Mouse (Mus musculus) liver, embryonic 14.5 days (tissue): ENCODE measurements around the gene Hdgf. TPM values are rescaled to one million over a fixed set of nuclear protein-coding genes. Genes with fewer than 3 reads are reported as not detected.
"Not testable (repeated sequence)": the region's sequence is repeated elsewhere in the genome, so short reads cannot be mapped to it uniquely, and the experiment has no call there.

Experiments
- ATAC-seq: fragments of 200-750 bp; cut with Nextera tagmentation; 2 replicates; pipeline ENCODE4 v1.8.0; 2017; ENCODE audit warnings: moderate number of reproducible peaks, mild to moderate bottlenecking, moderate library complexity; ENCODE audit not compliant: insufficient read depth
- DNase-seq, 3 experiments: peaks; one replicate each; pipeline ENCODE4 v3.0.0-alpha.2; 2012 to 2013; ENCODE audit warnings: low read depth in 3 of 3, low spot score in 3 of 3
- H3K27ac ChIP-seq: fragments of 300-500 bp; sonication (generic); 2 replicates; pipeline ENCODE4 v1.5.1; 2014; ENCODE audit warnings: moderate library complexity, mild to moderate bottlenecking, control low read depth, inconsistent platforms
- H3K27me3 ChIP-seq: fragments of 300-500 bp; sonication (generic); 2 replicates; pipeline ENCODE4 v1.6.1; 2014; ENCODE audit warnings: mild to moderate bottlenecking, low read length, moderate library complexity; ENCODE audit not compliant: control insufficient read depth, insufficient read depth
- H3K36me3 ChIP-seq: fragments of 300-500 bp; sonication (generic); replicated peaks from 2 replicates; pipeline ENCODE4 v1.6.1; 2014; ENCODE audit warnings: low read depth; ENCODE audit not compliant: control insufficient read depth, insufficient read depth
- H3K4me1 ChIP-seq, 2 experiments: fragments of 200-500 bp in 1 of 2; fragments of 300-500 bp in 1 of 2; sonication (generic) in 1 of 2; replicated peaks; 2 replicates each; pipeline ENCODE4 v1.6.1; 2012 to 2014; ENCODE audit warnings: antibody characterized with exemption in 1 of 2, inconsistent platforms in 1 of 2, low read length in 1 of 2; ENCODE audit not compliant: control insufficient read depth in 2 of 2, insufficient read depth in 2 of 2
- H3K4me2 ChIP-seq: fragments of 300-500 bp; sonication (generic); 2 replicates; pipeline ENCODE4 v1.6.1; 2014; ENCODE audit warnings: low read depth, mild to moderate bottlenecking, control low read depth, moderate library complexity
- H3K4me3 ChIP-seq, 2 experiments: fragments of 200-500 bp in 1 of 2; fragments of 300-500 bp in 1 of 2; sonication (generic) in 1 of 2; 2 replicates each; pipeline ENCODE4 v1.5.1; 2012 to 2014; ENCODE audit warnings: low read depth in 2 of 2, low read length in 2 of 2, mild to moderate bottlenecking in 2 of 2, control low read depth in 1 of 2, inconsistent platforms in 1 of 2, moderate library complexity in 1 of 2; ENCODE audit not compliant: insufficient read depth in 1 of 2
- H3K9ac ChIP-seq: fragments of 300-500 bp; sonication (generic); replicated peaks from 2 replicates; pipeline ENCODE4 v1.6.1; 2014; ENCODE audit warnings: mild to moderate bottlenecking, control low read depth, moderate library complexity
- H3K9me3 ChIP-seq: fragments of 300-500 bp; sonication (generic); 2 replicates; pipeline ENCODE4 v1.6.1; 2016; ENCODE audit warnings: low read length, mixed read lengths; ENCODE audit not compliant: control insufficient read depth
- CTCF ChIP-seq: IDR thresholded peaks from 2 replicates; pipeline ENCODE4 v1.5.1; 2016; ENCODE audit warnings: antibody characterized with exemption, low read depth, control low read depth
- EP300 ChIP-seq: IDR thresholded peaks from 2 replicates; pipeline ENCODE4 v1.6.1; 2016; ENCODE audit warnings: antibody characterized with exemption, low read depth
- WGBS: fragments of 180-500 bp; shearing (Covaris S2); extraction: QIAGEN DNeasy Blood & Tissue Kit; methylation state at CpG from one replicate; pipeline ENCODE4 v1.1.7; 2014; ENCODE audit not compliant: insufficient replicate concordance; 5-methylcytosine and 5-hydroxymethylcytosine counted together
- polyA plus RNA-seq, 2 experiments: library from polyadenylated mRNA; depleted of rRNA in 1 of 2; stranded (reverse) in 1 of 2; unstranded in 1 of 2; fragments of >200 nt; fragmentation: Nextera tagmentation in 1 of 2; extraction: Ambion mirVana in 1 of 2; gene quantifications; 2 replicates each; pipeline versions ENCODE4 v1.2.1 to v1.2.3; 2012 to 2014

Hdgf gene
- polyA plus RNA-seq (2012; rRNA removed) (108 and 167 TPM in 2 replicates), polyA plus RNA-seq (2014; fragmentation: Nextera tagmentation; extraction: Ambion mirVana) (204 and 256 TPM in 2 replicates)

DNA sequence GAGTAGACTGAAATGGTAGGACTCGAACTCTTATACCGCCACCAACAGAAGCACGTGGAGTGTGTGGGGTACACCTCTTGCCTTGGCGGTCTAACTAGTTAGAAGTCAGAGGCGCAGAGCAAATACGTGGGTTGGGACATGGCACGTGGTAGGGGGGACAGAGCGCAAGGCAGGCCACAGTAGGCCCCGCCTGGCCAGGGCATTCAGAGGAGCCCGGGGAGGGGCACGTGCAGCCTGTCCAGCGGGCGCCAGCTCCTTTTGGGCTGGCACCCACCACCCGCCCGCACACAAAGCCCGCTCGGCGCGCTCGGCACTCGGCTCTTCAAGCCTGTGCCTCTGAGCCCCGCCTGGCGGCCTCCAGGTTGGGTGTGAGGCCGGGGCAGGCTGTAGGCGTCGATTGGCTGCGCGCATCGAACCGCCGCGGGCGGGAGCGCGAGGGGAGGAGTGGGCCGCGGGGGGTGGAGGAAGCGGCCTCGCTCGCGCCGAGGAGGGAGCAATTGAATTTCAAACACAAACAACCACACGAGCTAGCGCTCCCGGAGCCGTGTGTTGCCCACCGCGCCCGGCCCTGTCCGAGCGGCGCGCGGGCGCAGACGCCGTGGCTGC is at the start of gene Hdgf:
TSS of gene Hdgf (plus strand) at position 442 of the 606 bp plus-strand sequence.
- H3K4me1 ChIP-seq = peaks cover 45 to 55% of the 10 kb centered on the region in 2 experiments
- DNase-seq = peak; percentile 91 to 93 (median 92)
- WGBS = under 1% methylated on average over 57 of the region's 57 CpGs
- peak within 1 kb of the TSS; percentile 97 to 100 for H3K4me3 ChIP-seq
- H3K9ac ChIP-seq = peak within 1 kb of the TSS; percentile 100
- H3K27ac ChIP-seq = peak within 1 kb of the TSS; percentile 89
- TF ChIP-seq EP300 (no peak), CTCF (peak; percentile 45)
- ATAC-seq = peak; percentile 84
- no peaks in the 10 kb centered on the region for H3K9me3 ChIP-seq
- H3K4me2 ChIP-seq = peak within 1 kb of the TSS; percentile 91
- H3K36me3 ChIP-seq = no peaks in the 10 kb centered on the region; the same call in 1 of the 2 replicates
- no peaks in the 10 kb centered on the region for H3K27me3 ChIP-seq

- Histone ChIP-seq H3K4me2 (no peak overlapping the region), H3K27me3 (no peaks in the 10 kb centered on the region), H3K36me3 (peaks cover 39% of the 10 kb centered on the region), H3K9ac (no peak overlapping the region), H3K9me3 (no peaks in the 10 kb centered on the region), H3K4me1 (no peaks in the 10 kb centered on the region), H3K4me3 (no peak overlapping the region), H3K27ac (no peak overlapping the region)
- ATAC-seq (no peak), DNase-seq (no peak)
- TF ChIP-seq EP300 = no peak
- no peak for TF ChIP-seq CTCF
- WGBS = 80% methylated on average over 8 of the region's 8 CpGs
Measured at GRCm38 (mm10) chr3:87857666-87858065, 48.5 kb upstream of the Hdgf start.

DNA sequence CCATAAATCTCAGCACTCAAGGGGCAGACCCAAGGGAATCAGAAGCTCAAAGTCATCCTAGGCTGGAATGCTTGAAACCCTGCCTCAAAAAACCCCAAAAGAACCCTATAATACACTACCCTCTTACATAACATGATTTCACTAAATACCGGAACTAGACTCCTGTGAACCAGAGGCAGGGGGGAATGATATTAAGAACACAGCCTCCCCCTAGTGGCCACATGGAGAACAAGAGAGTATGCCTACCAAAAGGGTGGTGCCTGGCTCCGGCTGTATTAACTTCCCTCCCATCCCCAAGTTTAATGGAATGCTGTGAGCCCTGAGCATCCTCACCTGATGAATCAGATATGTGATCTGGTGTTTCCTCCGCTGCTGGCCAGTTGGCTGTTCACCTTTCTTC is 46.3 kb upstream of the Hdgf start:
- no peaks in the 10 kb centered on the region for H3K27me3 ChIP-seq
- H3K4me1 ChIP-seq = no peaks in the 10 kb centered on the region
- WGBS = 36% methylated on average over 3 of the region's 3 CpGs
- DNase-seq (peak in 2 of 3 experiments; percentile 22 to 43), ATAC-seq (peak; percentile 48; the same call in 1 of the 2 replicates)
- TF ChIP-seq CTCF = peak; percentile 86
- no peak for TF ChIP-seq EP300
- no peak overlapping the region for H3K27ac ChIP-seq
- no peak overlapping the region for H3K9ac ChIP-seq
- H3K4me3 ChIP-seq = no peak overlapping the region
- H3K9me3 ChIP-seq = no peaks in the 10 kb centered on the region
- H3K4me2 ChIP-seq = no peak overlapping the region
- peaks cover 43% of the 10 kb centered on the region for H3K36me3 ChIP-seq

DNA sequence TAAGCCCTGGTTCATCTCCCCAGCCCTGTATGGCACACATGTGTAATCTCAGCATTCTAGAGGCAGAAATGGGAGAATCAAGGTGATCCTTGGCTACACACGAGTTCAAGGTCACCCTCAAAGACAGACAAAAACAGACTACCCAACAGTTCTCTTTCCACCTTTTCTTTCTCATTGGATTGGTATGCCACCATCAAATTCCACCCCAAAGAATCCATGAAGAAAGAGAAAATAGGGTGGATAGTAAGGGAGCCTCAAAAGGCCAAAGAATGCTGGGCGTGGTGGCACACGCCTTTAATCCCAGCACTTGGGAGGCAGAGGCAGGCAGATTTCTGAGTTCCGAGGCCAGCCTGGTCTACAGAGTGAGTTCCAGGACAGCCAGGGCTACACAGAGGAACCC is 42.0 kb upstream of the Hdgf start:
- H3K4me1 ChIP-seq, H3K4me2 ChIP-seq, H3K9ac ChIP-seq, H3K27ac ChIP-seq, H3K9me3 ChIP-seq, DNase-seq, H3K27me3 ChIP-seq, H3K4me3 ChIP-seq, ATAC-seq: not testable (repeated sequence)
- H3K36me3 ChIP-seq = peaks cover 60% of the 10 kb centered on the region
- WGBS = 76% methylated on average over 4 of the region's 4 CpGs

- DNase-seq (no peak), ATAC-seq (no peak)
- TF ChIP-seq EP300 (no peak), CTCF (no peak)
- H3K4me3 ChIP-seq = no peak overlapping the region
- H3K27me3 ChIP-seq = no peaks in the 10 kb centered on the region
- H3K27ac ChIP-seq = no peak overlapping the region
- 80% methylated on average over 4 of the region's 4 CpGs for WGBS
- peaks cover 2 to 3% of the 10 kb centered on the region in 2 experiments; a peak in 1 of 4 replicates for H3K4me1 ChIP-seq
- H3K9ac ChIP-seq = no peak overlapping the region
- no peaks in the 10 kb centered on the region for H3K9me3 ChIP-seq
- H3K36me3 ChIP-seq = peaks cover 25% of the 10 kb centered on the region
- H3K4me2 ChIP-seq = no peak overlapping the region
Measured at GRCm38 (mm10) chr3:87877730-87878129, 28.4 kb upstream of the Hdgf start.
